Mouse (Mus musculus): Measurements from ENCODE around the gene Mipep. TPM values are rescaled to one million over a fixed set of nuclear protein-coding genes. Genes with fewer than 3 reads are reported as not detected.
A peak's percentile ranks its signal among the peaks of the same experiment; 100 is the strongest.

Gene Mipep
- polyA plus RNA-seq, 1 experiment from 2014 or later = 32.4 TPM

DNA sequence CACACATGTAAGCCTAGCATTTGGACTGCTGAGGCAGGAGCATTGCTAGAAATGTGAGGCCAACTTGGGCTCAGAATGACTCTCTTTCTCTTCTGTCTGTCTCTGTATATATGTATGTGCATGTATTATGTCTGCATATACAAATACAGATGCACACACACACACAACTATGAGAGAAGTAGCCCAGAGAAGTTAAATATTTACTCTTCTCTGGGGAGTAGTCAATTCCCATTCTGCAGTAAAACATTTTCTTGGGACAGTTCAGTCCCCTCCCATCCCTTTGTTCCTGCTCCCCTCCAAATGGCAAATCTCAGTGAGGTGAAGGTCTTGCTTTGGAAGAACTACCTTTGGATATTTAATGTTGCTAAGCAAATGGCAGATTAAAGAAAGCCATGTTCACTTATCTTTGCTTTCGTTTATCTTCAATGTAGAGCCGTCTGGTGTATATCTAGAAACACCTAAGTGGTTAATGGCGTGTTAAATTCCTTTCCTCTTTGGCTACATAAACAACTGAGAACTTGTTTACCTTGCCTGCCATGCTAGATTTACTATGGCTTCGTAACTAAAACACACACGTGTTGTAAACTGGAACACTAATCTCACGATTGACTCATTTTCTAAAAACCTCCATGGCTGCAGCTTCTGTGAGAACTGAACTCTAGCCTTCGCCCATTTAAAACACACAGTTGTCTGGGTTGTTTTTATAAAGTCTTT lies 72.0 kb downstream of the Mipep start:
- H3K4me2 ChIP-seq (ENCODE audit: low read depth, low read length) = no peak overlapping the region
- no peaks in the 10 kb centered on the region for H3K4me1 ChIP-seq (ENCODE audit: control insufficient read depth, insufficient read depth, low read length)
- 73% methylated on average over 7 of the region's 7 CpGs for WGBS
- no peaks in the 10 kb centered on the region for H3K36me3 ChIP-seq (replicated peaks; ENCODE audit: control insufficient read depth, insufficient read depth, low read depth, low read length)
- H3K9me3 ChIP-seq (replicated peaks; ENCODE audit: control insufficient read depth, low read length) = no peaks in the 10 kb centered on the region
- H3K4me3 ChIP-seq (ENCODE audit: low read depth, low read length) = no peak overlapping the region
- no peak overlapping the region for H3K27ac ChIP-seq (replicated peaks; ENCODE audit: low read depth, low read length)
- ATAC-seq (replicated peaks; ENCODE audit: insufficient number of reproducible peaks, low FRiP score, low TSS enrichment, low read depth) (no peak), DNase-seq (ENCODE audit: low spot score) (no peak)
- H3K9ac ChIP-seq (replicated peaks; ENCODE audit: low read length) = no peak overlapping the region
- no peaks in the 10 kb centered on the region for H3K27me3 ChIP-seq (ENCODE audit: control insufficient read depth, insufficient read depth, low read length)

DNA sequence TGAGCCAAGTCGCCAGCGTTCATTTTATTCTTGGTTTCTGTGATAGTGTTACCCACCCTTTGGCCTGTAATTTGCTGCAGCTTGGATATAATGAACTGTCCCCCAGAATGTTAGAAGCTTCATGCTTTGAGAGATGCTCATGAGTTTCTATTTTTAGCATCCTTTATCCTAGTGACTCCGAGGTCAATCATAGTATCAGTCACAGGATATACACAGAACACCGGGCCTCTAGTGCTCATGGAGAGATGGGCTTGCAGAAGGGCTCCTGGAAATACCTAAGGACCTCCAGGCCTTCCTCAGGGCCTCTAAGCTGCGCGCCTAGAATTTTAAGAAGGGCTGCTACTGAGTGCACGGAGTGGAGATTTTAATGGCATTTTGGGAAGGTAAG lies 72.5 kb downstream of the Mipep start:
- no peak for ATAC-seq (replicated peaks; ENCODE audit: insufficient number of reproducible peaks, low FRiP score, low TSS enrichment, low read depth)
- Histone ChIP-seq H3K4me2 (ENCODE audit: low read depth, low read length) (no peak overlapping the region), H3K4me1 (ENCODE audit: control insufficient read depth, insufficient read depth, low read length) (no peaks in the 10 kb centered on the region), H3K9ac (replicated peaks; ENCODE audit: low read length) (no peak overlapping the region), H3K27ac (replicated peaks; ENCODE audit: low read depth, low read length) (no peak overlapping the region), H3K4me3 (ENCODE audit: low read depth, low read length) (no peak overlapping the region), H3K9me3 (replicated peaks; ENCODE audit: control insufficient read depth, low read length) (no peaks in the 10 kb centered on the region), H3K27me3 (ENCODE audit: control insufficient read depth, insufficient read depth, low read length) (no peaks in the 10 kb centered on the region), H3K36me3 (replicated peaks; ENCODE audit: control insufficient read depth, insufficient read depth, low read depth, low read length) (no peaks in the 10 kb centered on the region)
- DNase-seq (ENCODE audit: low spot score) = no peak
- WGBS = 81% methylated on average over 7 of the region's 7 CpGs

DNA sequence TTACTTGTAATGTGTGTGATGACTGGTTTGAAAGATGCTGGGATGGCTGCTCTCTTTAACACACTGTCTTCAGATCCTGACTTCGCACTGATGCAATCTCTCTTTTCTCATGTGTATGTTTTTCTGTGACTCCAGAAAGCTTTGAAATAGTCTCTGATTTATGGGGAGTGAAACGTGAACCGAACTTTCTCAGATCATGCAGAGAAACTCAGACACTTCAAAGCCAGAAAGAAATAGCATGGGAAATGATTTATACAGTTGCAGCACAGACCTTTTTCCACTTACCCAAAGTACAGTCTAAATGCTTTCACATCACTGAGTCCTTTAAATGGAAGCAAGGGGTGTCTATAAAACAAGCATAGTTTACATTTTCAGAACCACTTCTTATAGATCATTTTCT lies 79.0 kb downstream of the Mipep start:
- no peak for DNase-seq (ENCODE audit: low spot score)
- no peak overlapping the region for H3K4me2 ChIP-seq (ENCODE audit: low read depth, low read length)

DNA sequence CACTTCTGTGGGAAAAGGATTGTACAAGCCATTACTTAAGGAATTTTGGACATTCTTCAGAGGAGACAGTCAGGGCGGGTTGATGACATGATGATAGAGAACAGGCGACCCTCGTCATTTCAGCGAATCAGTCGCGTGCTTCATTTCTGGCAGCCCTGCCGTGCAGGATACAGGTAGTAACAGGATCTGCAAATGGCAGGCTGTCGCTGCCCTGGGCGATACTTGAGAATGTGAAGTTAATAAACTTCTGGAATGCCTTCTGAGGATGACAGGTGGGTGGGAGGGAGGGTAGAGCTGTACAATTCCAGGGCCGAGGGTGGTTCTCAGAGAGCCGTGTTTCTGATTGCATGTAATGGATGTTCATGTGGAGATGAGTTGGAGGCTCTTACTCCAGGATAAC lies 82.0 kb downstream of the Mipep start:
- peak; percentile 63 for DNase-seq (ENCODE audit: low spot score)
- no peaks in the 10 kb centered on the region for H3K36me3 ChIP-seq (replicated peaks; ENCODE audit: control insufficient read depth, insufficient read depth, low read depth, low read length)

More for the DNA sequence above, 79.0 kb downstream of the Mipep start:
- no peak for ATAC-seq (replicated peaks; ENCODE audit: insufficient number of reproducible peaks, low FRiP score, low TSS enrichment, low read depth)
- H3K4me1 ChIP-seq (ENCODE audit: control insufficient read depth, insufficient read depth, low read length) = peaks cover 3% of the 10 kb centered on the region; the same call in 1 of the 2 replicates
- H3K9ac ChIP-seq (replicated peaks; ENCODE audit: low read length) = no peak overlapping the region
- H3K36me3 ChIP-seq (replicated peaks; ENCODE audit: control insufficient read depth, insufficient read depth, low read depth, low read length) = no peaks in the 10 kb centered on the region
- H3K27me3 ChIP-seq (ENCODE audit: control insufficient read depth, insufficient read depth, low read length) = no peaks in the 10 kb centered on the region
- 77% methylated on average over 3 of the region's 3 CpGs for WGBS
- no peak overlapping the region for H3K4me3 ChIP-seq (ENCODE audit: low read depth, low read length)
- H3K27ac ChIP-seq (replicated peaks; ENCODE audit: low read depth, low read length) = no peak overlapping the region
- H3K9me3 ChIP-seq (replicated peaks; ENCODE audit: control insufficient read depth, low read length) = no peaks in the 10 kb centered on the region

DNA sequence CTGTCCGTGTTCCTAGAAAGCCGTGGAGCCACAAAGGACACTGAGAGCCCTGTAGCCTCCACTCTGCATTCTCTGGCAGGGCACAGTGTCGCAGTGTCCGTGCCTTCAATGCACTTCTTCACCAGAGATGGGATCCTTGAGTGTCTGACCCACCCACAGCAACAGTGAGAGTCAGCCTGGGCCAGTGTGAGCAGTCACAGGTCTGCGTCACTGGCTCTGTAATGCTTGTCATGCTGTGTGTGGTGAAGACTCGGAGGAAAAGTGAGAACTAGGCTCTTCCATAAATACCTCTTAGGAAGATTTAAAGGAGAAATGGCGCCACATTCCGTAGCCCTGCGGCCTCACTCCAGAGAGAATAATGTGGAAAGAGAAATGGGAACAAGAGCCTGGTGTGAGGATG lies 84.0 kb downstream of the Mipep start:
- DNase-seq (ENCODE audit: low spot score) (no peak), ATAC-seq (replicated peaks; ENCODE audit: insufficient number of reproducible peaks, low FRiP score, low TSS enrichment, low read depth) (no peak)
- WGBS = 57% methylated on average over 9 of the region's 9 CpGs
- no peak overlapping the region for H3K27ac ChIP-seq (replicated peaks; ENCODE audit: low read depth, low read length)
- H3K9me3 ChIP-seq (replicated peaks; ENCODE audit: control insufficient read depth, low read length) = no peaks in the 10 kb centered on the region
- no peak overlapping the region for H3K9ac ChIP-seq (replicated peaks; ENCODE audit: low read length)
- H3K27me3 ChIP-seq (ENCODE audit: control insufficient read depth, insufficient read depth, low read length) = no peaks in the 10 kb centered on the region
- no peaks in the 10 kb centered on the region; the same call in 1 of the 2 replicates for H3K36me3 ChIP-seq (replicated peaks; ENCODE audit: control insufficient read depth, insufficient read depth, low read depth, low read length)
- H3K4me3 ChIP-seq (ENCODE audit: low read depth, low read length) = no peak overlapping the region
- peaks cover 3% of the 10 kb centered on the region; the same call in 1 of the 2 replicates for H3K4me1 ChIP-seq (ENCODE audit: control insufficient read depth, insufficient read depth, low read length)
- H3K4me2 ChIP-seq (ENCODE audit: low read depth, low read length) = no peak overlapping the region

More for the DNA sequence above, 82.0 kb downstream of the Mipep start:
- Histone ChIP-seq H3K4me3 (ENCODE audit: low read depth, low read length) (no peak overlapping the region), H3K4me2 (ENCODE audit: low read depth, low read length) (no peak overlapping the region), H3K9ac (replicated peaks; ENCODE audit: low read length) (no peak overlapping the region), H3K9me3 (replicated peaks; ENCODE audit: control insufficient read depth, low read length) (no peaks in the 10 kb centered on the region), H3K27ac (replicated peaks; ENCODE audit: low read depth, low read length) (no peak overlapping the region), H3K27me3 (ENCODE audit: control insufficient read depth, insufficient read depth, low read length) (no peaks in the 10 kb centered on the region), H3K4me1 (ENCODE audit: control insufficient read depth, insufficient read depth, low read length) (peaks cover 3% of the 10 kb centered on the region; the same call in 1 of the 2 replicates)
- 57% methylated on average over 11 of the region's 11 CpGs for WGBS
- ATAC-seq (replicated peaks; ENCODE audit: insufficient number of reproducible peaks, low FRiP score, low TSS enrichment, low read depth) = no peak

DNA sequence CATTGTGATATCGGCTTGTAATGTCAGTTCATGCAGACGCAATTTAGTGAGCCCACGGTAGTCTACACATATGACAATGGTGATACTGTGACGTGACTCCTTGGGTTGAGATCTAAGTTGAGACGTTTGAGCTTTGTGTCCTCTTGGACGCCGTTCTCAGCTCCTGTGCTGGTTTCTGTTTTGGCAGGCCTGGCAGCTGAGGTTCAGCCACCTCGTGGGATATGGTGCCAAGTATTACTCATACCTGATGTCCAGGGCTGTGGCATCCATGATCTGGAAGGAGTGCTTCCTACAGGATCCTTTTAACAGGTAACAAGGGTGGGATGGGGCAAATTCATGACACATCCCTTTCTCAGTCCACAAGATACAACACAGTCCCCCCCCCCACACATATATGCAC lies 87.5 kb downstream of the Mipep start:
- ATAC-seq (replicated peaks; ENCODE audit: insufficient number of reproducible peaks, low FRiP score, low TSS enrichment, low read depth) = no peak
- no peak for DNase-seq (ENCODE audit: low spot score)
- no peaks in the 10 kb centered on the region for H3K27me3 ChIP-seq (ENCODE audit: control insufficient read depth, insufficient read depth, low read length)
- WGBS = 93% methylated on average over 8 of the region's 8 CpGs
- no peak overlapping the region for H3K4me2 ChIP-seq (ENCODE audit: low read depth, low read length)
- no peaks in the 10 kb centered on the region for H3K4me1 ChIP-seq (ENCODE audit: control insufficient read depth, insufficient read depth, low read length)
- no peak overlapping the region for H3K9ac ChIP-seq (replicated peaks; ENCODE audit: low read length)
- H3K9me3 ChIP-seq (replicated peaks; ENCODE audit: control insufficient read depth, low read length) = no peaks in the 10 kb centered on the region
- H3K36me3 ChIP-seq (replicated peaks; ENCODE audit: control insufficient read depth, insufficient read depth, low read depth, low read length) = no peaks in the 10 kb centered on the region; the same call in 1 of the 2 replicates
- H3K27ac ChIP-seq (replicated peaks; ENCODE audit: low read depth, low read length) = no peak overlapping the region
- no peak overlapping the region for H3K4me3 ChIP-seq (ENCODE audit: low read depth, low read length)

DNA sequence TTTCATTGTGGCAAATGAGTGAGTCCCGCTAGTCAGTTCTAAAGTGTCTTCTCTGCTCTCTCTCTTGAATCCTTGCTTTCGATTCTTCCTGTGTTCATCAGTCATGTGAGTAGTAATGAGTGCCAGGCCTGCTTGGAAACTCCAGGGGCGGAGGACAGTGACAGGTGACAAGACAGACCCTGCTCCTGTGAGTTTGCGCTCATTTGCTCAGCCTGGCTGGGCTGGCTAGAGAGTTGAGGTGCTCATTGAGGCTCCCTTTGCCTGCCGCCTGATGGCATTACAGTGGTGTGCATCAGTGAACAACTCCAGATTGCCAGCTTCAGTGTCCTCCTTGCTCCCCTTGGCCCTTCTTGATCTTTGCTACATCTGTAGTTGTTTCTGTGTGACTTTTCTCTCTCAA lies 97.7 kb downstream of the Mipep start:
- no peak for DNase-seq (ENCODE audit: low spot score)
- 83% methylated on average over 5 of the region's 5 CpGs for WGBS
- Histone ChIP-seq H3K9me3 (replicated peaks; ENCODE audit: control insufficient read depth, low read length) (no peaks in the 10 kb centered on the region), H3K9ac (replicated peaks; ENCODE audit: low read length) (no peak overlapping the region), H3K27me3 (ENCODE audit: control insufficient read depth, insufficient read depth, low read length) (no peaks in the 10 kb centered on the region), H3K36me3 (replicated peaks; ENCODE audit: control insufficient read depth, insufficient read depth, low read depth, low read length) (no peaks in the 10 kb centered on the region), H3K4me2 (ENCODE audit: low read depth, low read length) (no peak overlapping the region), H3K4me3 (ENCODE audit: low read depth, low read length) (no peak overlapping the region), H3K27ac (replicated peaks; ENCODE audit: low read depth, low read length) (no peak overlapping the region), H3K4me1 (ENCODE audit: control insufficient read depth, insufficient read depth, low read length) (no peaks in the 10 kb centered on the region)
- ATAC-seq (replicated peaks; ENCODE audit: insufficient number of reproducible peaks, low FRiP score, low TSS enrichment, low read depth) = no peak

DNA sequence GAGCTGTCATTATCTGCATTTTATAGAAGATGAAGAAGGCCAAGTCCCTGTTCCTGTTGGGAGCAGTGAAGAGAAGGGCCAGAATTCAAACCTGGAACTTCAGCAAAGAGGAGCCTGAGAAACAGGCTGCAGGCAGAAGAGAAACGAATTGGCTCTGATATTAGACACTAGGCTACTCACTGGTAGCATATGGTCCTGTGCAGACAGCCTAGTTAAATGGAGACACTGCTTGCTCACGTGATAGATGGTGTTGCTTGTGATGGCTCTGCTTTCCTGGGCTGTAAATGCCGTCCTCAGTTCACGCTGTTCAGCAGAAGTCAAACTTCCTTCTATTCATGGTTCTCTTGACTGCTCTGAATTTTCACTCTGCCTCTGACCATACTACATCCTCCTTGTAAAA lies 98.3 kb downstream of the Mipep start:
- WGBS = 85% methylated on average over 4 of the region's 4 CpGs
- no peak for ATAC-seq (replicated peaks; ENCODE audit: insufficient number of reproducible peaks, low FRiP score, low TSS enrichment, low read depth)
- H3K4me2 ChIP-seq (ENCODE audit: low read depth, low read length) = no peak overlapping the region

More for the DNA sequence above, 98.3 kb downstream of the Mipep start:
- Histone ChIP-seq H3K9me3 (replicated peaks; ENCODE audit: control insufficient read depth, low read length) (no peaks in the 10 kb centered on the region), H3K27ac (replicated peaks; ENCODE audit: low read depth, low read length) (no peak overlapping the region), H3K4me3 (ENCODE audit: low read depth, low read length) (no peak overlapping the region), H3K36me3 (replicated peaks; ENCODE audit: control insufficient read depth, insufficient read depth, low read depth, low read length) (no peaks in the 10 kb centered on the region), H3K9ac (replicated peaks; ENCODE audit: low read length) (no peak overlapping the region), H3K4me1 (ENCODE audit: control insufficient read depth, insufficient read depth, low read length) (no peaks in the 10 kb centered on the region), H3K27me3 (ENCODE audit: control insufficient read depth, insufficient read depth, low read length) (no peaks in the 10 kb centered on the region)
- no peak for DNase-seq (ENCODE audit: low spot score)

Measured in embryonic facial prominence, embryonic 11.5 days (tissue).